Mouse (Mus musculus) forebrain, embryonic 12.5 days (tissue): ENCODE measurements around the gene Hist2h2aa1. TPM values are rescaled to one million over a fixed set of nuclear protein-coding genes. Genes with fewer than 3 reads are reported as not detected.

Experiments
- ATAC-seq: fragments of 200-750 bp; cut with Nextera tagmentation; 2 replicates; pipeline ENCODE4 v1.8.0; 2017; ENCODE audit warnings: moderate TSS enrichment; ENCODE audit not compliant: low FRiP score
- H3K27ac ChIP-seq: fragments of 300-500 bp; sonication (generic); 2 replicates; pipeline ENCODE4 v1.5.1; 2016; ENCODE audit warnings: mild to moderate bottlenecking
- H3K27me3 ChIP-seq: fragments of 300-500 bp; sonication (generic); 2 replicates; pipeline ENCODE4 v1.6.1; 2016; ENCODE audit warnings: mild to moderate bottlenecking
- H3K36me3 ChIP-seq: fragments of 300-500 bp; sonication (generic); replicated peaks from 2 replicates; pipeline ENCODE4 v1.6.1; 2016; ENCODE audit warnings: mild to moderate bottlenecking
- H3K4me1 ChIP-seq: fragments of 300-500 bp; sonication (generic); 2 replicates; pipeline ENCODE4 v1.6.1; 2016
- H3K4me2 ChIP-seq: fragments of 300-500 bp; sonication (generic); 2 replicates; pipeline ENCODE4 v1.6.1; 2016; ENCODE audit warnings: mild to moderate bottlenecking, moderate library complexity
- H3K4me3 ChIP-seq: fragments of 300-500 bp; sonication (generic); replicated peaks from 2 replicates; pipeline ENCODE4 v1.5.1; 2016; ENCODE audit warnings: mild to moderate bottlenecking
- H3K9ac ChIP-seq: fragments of 300-500 bp; sonication (generic); 2 replicates; pipeline ENCODE4 v1.6.1; 2016; ENCODE audit warnings: mild to moderate bottlenecking
- H3K9me3 ChIP-seq: fragments of 300-500 bp; sonication (generic); 2 replicates; pipeline ENCODE4 v1.6.1; 2016
- WGBS: fragments of 180-500 bp; shearing (Covaris S2); methylation state at CpG from one replicate; pipeline ENCODE4 v1.1.7; 2016; 5-methylcytosine and 5-hydroxymethylcytosine counted together
- polyA plus RNA-seq: library from polyadenylated mRNA; unstranded; fragments of >200 nt; fragmentation: Nextera tagmentation; extraction: Ambion mirVana; gene quantifications from 2 replicates; pipeline ENCODE4 v1.2.1, GENCODE M21; 2016

The Hist2h2aa1 gene
- polyA plus RNA-seq, 1 experiment from 2014 or later = 21.0 TPM

- H3K27ac ChIP-seq = peak overlapping the region; percentile 88
- H3K9me3 ChIP-seq = no peaks in the 10 kb centered on the region
- no peaks in the 10 kb centered on the region for H3K27me3 ChIP-seq
- 3% methylated on average over 11 of the region's 11 CpGs for WGBS
- H3K4me1 ChIP-seq = peaks cover 28% of the 10 kb centered on the region
- peak overlapping the region; percentile 45 for H3K4me3 ChIP-seq
- no peaks in the 10 kb centered on the region for H3K36me3 ChIP-seq
- H3K9ac ChIP-seq = peak overlapping the region; percentile 75
- ATAC-seq = no peak
- H3K4me2 ChIP-seq = peak overlapping the region; percentile 60
These were observed 2.3 kb downstream of the Hist2h2aa1 start for GRCm38 (mm10) chr3:96247356-96248140.

GRCm38 (mm10) chr3:96248141-96249033 is 3.1 kb downstream of the Hist2h2aa1 start:
- H3K4me1 ChIP-seq = peaks cover 28% of the 10 kb centered on the region
- WGBS = 48% methylated on average over 6 of the region's 6 CpGs
- H3K4me3 ChIP-seq = peak overlapping the region; percentile 45
- no peaks in the 10 kb centered on the region for H3K9me3 ChIP-seq
- H3K36me3 ChIP-seq = no peaks in the 10 kb centered on the region
- peak overlapping the region; percentile 88 for H3K27ac ChIP-seq
- peak overlapping the region; percentile 60 for H3K4me2 ChIP-seq
- peak overlapping the region; percentile 75 for H3K9ac ChIP-seq
- no peak for ATAC-seq
- H3K27me3 ChIP-seq = no peaks in the 10 kb centered on the region

- H3K27ac ChIP-seq = peak overlapping the region; percentile 63; the same call in 1 of the 2 replicates
- no peaks in the 10 kb centered on the region for H3K27me3 ChIP-seq
- H3K4me3 ChIP-seq = 0 out of 2 replicates have a peak overlapping the region, but pooled peaks have one; percentile 45
- no peaks in the 10 kb centered on the region for H3K36me3 ChIP-seq
- peaks cover 25% of the 10 kb centered on the region for H3K4me1 ChIP-seq
- H3K4me2 ChIP-seq = peak overlapping the region; percentile 60
- WGBS = 55% methylated on average over 4 of the region's 4 CpGs
- no peak for ATAC-seq
- H3K9me3 ChIP-seq = no peaks in the 10 kb centered on the region
- H3K9ac ChIP-seq = no peak overlapping the region
These were observed 3.7 kb downstream of the Hist2h2aa1 start for GRCm38 (mm10) chr3:96249034-96249345.

- Histone ChIP-seq H3K9me3 (no peaks in the 10 kb centered on the region), H3K27ac (no peak overlapping the region), H3K4me2 (no peak overlapping the region), H3K4me1 (peaks cover 17% of the 10 kb centered on the region), H3K9ac (no peak overlapping the region), H3K36me3 (no peaks in the 10 kb centered on the region), H3K4me3 (no peak overlapping the region), H3K27me3 (no peaks in the 10 kb centered on the region)
- no peak for ATAC-seq
- WGBS = 75% methylated on average over 3 of the region's 3 CpGs
These were observed 5.6 kb downstream of the Hist2h2aa1 start for GRCm38 (mm10) chr3:96250890-96251289.

- H3K4me3 ChIP-seq = no peak overlapping the region
- H3K36me3 ChIP-seq = no peaks in the 10 kb centered on the region
- 92% methylated on average over 3 of the region's 3 CpGs for WGBS
- no peaks in the 10 kb centered on the region for H3K27me3 ChIP-seq
- H3K4me2 ChIP-seq = no peak overlapping the region
- no peak overlapping the region for H3K27ac ChIP-seq
- no peaks in the 10 kb centered on the region for H3K9me3 ChIP-seq
- H3K9ac ChIP-seq = no peak overlapping the region
- no peak for ATAC-seq
- H3K4me1 ChIP-seq = peaks cover 17% of the 10 kb centered on the region
These were observed 6.5 kb downstream of the Hist2h2aa1 start for GRCm38 (mm10) chr3:96251787-96252186.

GRCm38 (mm10) chr3:96254683-96255355 is 9.5 kb downstream of the Hist2h2aa1 start:
- no peaks in the 10 kb centered on the region for H3K27me3 ChIP-seq
- ATAC-seq = no peak
- no peaks in the 10 kb centered on the region for H3K36me3 ChIP-seq
- no peak overlapping the region for H3K27ac ChIP-seq
- 46% methylated on average over 10 of the region's 10 CpGs for WGBS
- no peaks in the 10 kb centered on the region for H3K9me3 ChIP-seq
- no peak overlapping the region for H3K4me3 ChIP-seq
- H3K9ac ChIP-seq = no peak overlapping the region
- H3K4me2 ChIP-seq = no peak overlapping the region
- H3K4me1 ChIP-seq = no peaks in the 10 kb centered on the region

- no peak overlapping the region for H3K4me3 ChIP-seq
- ATAC-seq = no peak
- 88% methylated on average over 5 of the region's 5 CpGs for WGBS
- no peaks in the 10 kb centered on the region for H3K9me3 ChIP-seq
- H3K4me1 ChIP-seq = no peaks in the 10 kb centered on the region
- H3K27ac ChIP-seq = no peak overlapping the region
- no peak overlapping the region for H3K9ac ChIP-seq
- H3K4me2 ChIP-seq = no peak overlapping the region
- H3K36me3 ChIP-seq = no peaks in the 10 kb centered on the region
- no peaks in the 10 kb centered on the region for H3K27me3 ChIP-seq
These were observed 10.8 kb downstream of the Hist2h2aa1 start for GRCm38 (mm10) chr3:96255926-96256593.

- Histone ChIP-seq H3K27ac (no peak overlapping the region), H3K27me3 (no peaks in the 10 kb centered on the region), H3K4me1 (peaks cover 7% of the 10 kb centered on the region), H3K4me3 (no peak overlapping the region), H3K9ac (no peak overlapping the region), H3K4me2 (no peak overlapping the region), H3K9me3 (no peaks in the 10 kb centered on the region), H3K36me3 (no peaks in the 10 kb centered on the region)
- no peak for ATAC-seq
- WGBS = 86% methylated on average over 3 of the region's 3 CpGs
These were observed 11.9 kb downstream of the Hist2h2aa1 start for GRCm38 (mm10) chr3:96257190-96257589.

- no peak overlapping the region for H3K4me2 ChIP-seq
- no peak for ATAC-seq
- H3K27me3 ChIP-seq = no peaks in the 10 kb centered on the region
- peaks cover 24% of the 10 kb centered on the region for H3K4me1 ChIP-seq
- no peak overlapping the region for H3K9ac ChIP-seq
- H3K9me3 ChIP-seq = no peaks in the 10 kb centered on the region
- no peak overlapping the region for H3K27ac ChIP-seq
- no peak overlapping the region for H3K4me3 ChIP-seq
- 90% methylated on average over 5 of the region's 5 CpGs for WGBS
- no peaks in the 10 kb centered on the region for H3K36me3 ChIP-seq
These were observed 14.9 kb downstream of the Hist2h2aa1 start for GRCm38 (mm10) chr3:96260220-96260619.

GRCm38 (mm10) chr3:96261623-96262022 is 16.3 kb downstream of the Hist2h2aa1 start:
- Histone ChIP-seq H3K36me3 (no peaks in the 10 kb centered on the region), H3K4me2 (peak overlapping the region; percentile 79), H3K9me3 (no peaks in the 10 kb centered on the region), H3K27ac (peak overlapping the region; percentile 99), H3K9ac (peak overlapping the region; percentile 85), H3K4me1 (peaks cover 24% of the 10 kb centered on the region), H3K4me3 (peak overlapping the region; percentile 59; the same call in 1 of the 2 replicates), H3K27me3 (no peaks in the 10 kb centered on the region)
- 54% methylated on average over 3 of the region's 3 CpGs for WGBS
- no peak for ATAC-seq

- no peaks in the 10 kb centered on the region for H3K9me3 ChIP-seq
- peak overlapping the region; percentile 79 for H3K4me2 ChIP-seq
- no peaks in the 10 kb centered on the region for H3K27me3 ChIP-seq
- peak overlapping the region; percentile 99 for H3K27ac ChIP-seq
- ATAC-seq = peak; percentile 82
- under 1% methylated on average over 19 of the region's 19 CpGs for WGBS
- peak overlapping the region; percentile 85 for H3K9ac ChIP-seq
- H3K4me1 ChIP-seq = peaks cover 24% of the 10 kb centered on the region
- H3K4me3 ChIP-seq = peak overlapping the region; percentile 59
- H3K36me3 ChIP-seq = no peaks in the 10 kb centered on the region
These were observed 17.0 kb downstream of the Hist2h2aa1 start for GRCm38 (mm10) chr3:96262216-96262875.
